Mouse (Mus musculus) embryonic facial prominence, embryonic 14.5 days (tissue): ENCODE data around the gene Patj. TPM values are rescaled to one million over a fixed set of nuclear protein-coding genes. Genes with fewer than 3 reads are reported as not detected.

Experiments used
- ATAC-seq: fragments of 200-750 bp; cut with Nextera tagmentation; 2 replicates; pipeline ENCODE4 v1.8.0; 2017; ENCODE audit warnings: low read depth, moderate number of reproducible peaks, moderate TSS enrichment
- DNase-seq: peaks from one replicate; pipeline ENCODE4 v3.0.0-alpha.2; 2015; ENCODE audit warnings: low spot score
- H3K27ac ChIP-seq: fragments of 300-500 bp; sonication (generic); replicated peaks from 2 replicates; pipeline ENCODE4 v1.5.1; 2014; ENCODE audit warnings: low read depth, mild to moderate bottlenecking, low read length, moderate library complexity
- H3K27me3 ChIP-seq: fragments of 300-500 bp; sonication (generic); replicated peaks from 2 replicates; pipeline ENCODE4 v1.6.1; 2014; ENCODE audit warnings: low read length; ENCODE audit not compliant: control insufficient read depth, insufficient read depth
- H3K36me3 ChIP-seq: fragments of 300-500 bp; sonication (generic); 2 replicates; pipeline ENCODE4 v1.6.1; 2014; ENCODE audit warnings: low read length, mixed read lengths; ENCODE audit not compliant: control insufficient read depth, insufficient read depth
- H3K4me1 ChIP-seq: fragments of 300-500 bp; sonication (generic); 2 replicates; pipeline ENCODE4 v1.6.1; 2014; ENCODE audit warnings: antibody characterized with exemption, low read length; ENCODE audit not compliant: control insufficient read depth, insufficient read depth
- H3K4me2 ChIP-seq: fragments of 300-500 bp; sonication (generic); 2 replicates; pipeline ENCODE4 v1.6.1; 2014; ENCODE audit warnings: low read depth, mild to moderate bottlenecking, low read length, moderate library complexity, mixed read lengths
- H3K4me3 ChIP-seq: fragments of 300-500 bp; sonication (generic); 2 replicates; pipeline ENCODE4 v1.5.1; 2014; ENCODE audit warnings: low read depth, mild to moderate bottlenecking, low read length
- H3K9ac ChIP-seq: fragments of 300-500 bp; sonication (generic); 2 replicates; pipeline ENCODE4 v1.6.1; 2014; ENCODE audit warnings: low read depth, mild to moderate bottlenecking, low read length, moderate library complexity, mixed read lengths
- H3K9me3 ChIP-seq: fragments of 300-500 bp; sonication (generic); 2 replicates; pipeline ENCODE4 v1.6.1; 2016; ENCODE audit warnings: low read length; ENCODE audit not compliant: control insufficient read depth
- whole genome bisulfite sequencing: fragments of 180-500 bp; shearing (Covaris S2); extraction: QIAGEN DNeasy Blood & Tissue Kit; methylation state at CpG from one replicate; pipeline ENCODE4 v1.1.7; 2014; 5-methylcytosine and 5-hydroxymethylcytosine counted together
- polyA plus RNA-seq: library from polyadenylated mRNA; unstranded; fragments of >200 nt; fragmentation: Nextera tagmentation; extraction: Ambion mirVana; gene quantifications from 2 replicates; pipeline ENCODE4 v1.2.1, GENCODE M21; 2014

Patj gene
- polyA plus RNA-seq, 1 experiment from 2014 or later, result 12.3 TPM

DNA sequence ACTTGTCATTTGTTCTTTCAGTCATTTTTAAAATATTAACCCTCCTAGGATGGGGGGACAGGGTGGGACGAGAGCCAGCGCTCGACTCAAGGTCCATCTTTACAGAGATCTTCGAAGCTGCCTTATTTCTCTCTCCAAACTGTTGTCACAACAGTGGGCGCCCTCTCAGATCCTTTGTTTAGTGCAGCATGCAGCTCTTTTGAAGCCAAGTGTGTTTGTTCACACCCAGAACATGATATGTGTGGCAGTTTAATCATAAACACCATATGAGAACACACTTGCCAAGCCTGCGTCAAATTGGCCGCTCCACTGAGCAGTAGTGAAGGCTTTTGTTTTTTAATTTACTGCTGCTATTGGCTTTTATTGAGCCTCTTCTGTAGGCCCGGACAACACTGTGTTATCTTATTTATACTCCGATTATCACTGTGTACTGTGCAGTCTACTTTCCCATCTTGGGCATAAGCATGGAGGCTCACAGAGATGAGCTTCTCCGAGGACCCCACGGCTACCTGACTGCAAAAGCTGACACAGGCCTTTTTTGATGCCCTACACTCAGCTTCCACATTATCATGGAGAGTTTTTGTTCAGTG lies 291.2 kb downstream of the Patj start:
- WGBS, result 88% methylated on average over 11 of the region's 11 CpGs
- Histone ChIP-seq H3K4me3 (no peak overlapping the region), H3K9ac (no peak overlapping the region), H3K4me1 (no peaks in the 10 kb centered on the region), H3K36me3 (peaks cover 14% of the 10 kb centered on the region), H3K4me2 (no peak overlapping the region), H3K27ac (no peak overlapping the region), H3K9me3 (peaks cover 6% of the 10 kb centered on the region), H3K27me3 (no peaks in the 10 kb centered on the region)
- DNase-seq (no peak), ATAC-seq (no peak)

DNA sequence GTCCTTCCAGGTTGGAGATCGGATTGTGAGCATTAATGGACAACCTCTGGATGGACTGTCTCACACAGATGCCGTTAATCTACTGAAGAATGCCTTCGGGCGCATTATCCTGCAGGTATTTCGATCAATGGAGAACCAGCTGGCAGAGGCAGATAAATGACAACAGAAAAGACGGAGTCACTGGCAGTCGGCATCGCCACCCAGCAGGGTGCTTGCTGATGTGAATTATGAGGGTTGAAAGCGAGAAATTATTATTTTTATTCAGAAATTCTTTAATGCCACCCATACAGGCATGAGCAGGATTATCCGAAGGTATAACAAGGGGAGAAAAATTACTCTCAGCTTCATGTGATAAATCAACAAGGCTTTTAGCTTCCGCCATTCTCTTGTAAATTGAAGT lies 292.5 kb downstream of the Patj start:
- no peaks in the 10 kb centered on the region for H3K4me1 ChIP-seq
- WGBS, result 84% methylated on average over 11 of the region's 11 CpGs
- DNase-seq (no peak), ATAC-seq (no peak)
- no peak overlapping the region for H3K4me3 ChIP-seq
- H3K27me3 ChIP-seq, result no peaks in the 10 kb centered on the region
- no peak overlapping the region for H3K9ac ChIP-seq
- peaks cover 6% of the 10 kb centered on the region for H3K9me3 ChIP-seq
- peaks cover 14% of the 10 kb centered on the region for H3K36me3 ChIP-seq
- no peak overlapping the region for H3K27ac ChIP-seq
- H3K4me2 ChIP-seq, result no peak overlapping the region

- Histone ChIP-seq H3K4me3 (no peak overlapping the region), H3K9me3 (peaks cover 6% of the 10 kb centered on the region), H3K27ac (no peak overlapping the region), H3K4me1 (no peaks in the 10 kb centered on the region), H3K27me3 (no peaks in the 10 kb centered on the region), H3K4me2 (no peak overlapping the region), H3K36me3 (peaks cover 14% of the 10 kb centered on the region), H3K9ac (no peak overlapping the region)
- ATAC-seq, result no peak
- no peak for DNase-seq
- WGBS, result 87% methylated on average over 9 of the region's 9 CpGs
Measured at GRCm38 (mm10) chr4:98688520-98688919, 292.9 kb downstream of the Patj start.

DNA sequence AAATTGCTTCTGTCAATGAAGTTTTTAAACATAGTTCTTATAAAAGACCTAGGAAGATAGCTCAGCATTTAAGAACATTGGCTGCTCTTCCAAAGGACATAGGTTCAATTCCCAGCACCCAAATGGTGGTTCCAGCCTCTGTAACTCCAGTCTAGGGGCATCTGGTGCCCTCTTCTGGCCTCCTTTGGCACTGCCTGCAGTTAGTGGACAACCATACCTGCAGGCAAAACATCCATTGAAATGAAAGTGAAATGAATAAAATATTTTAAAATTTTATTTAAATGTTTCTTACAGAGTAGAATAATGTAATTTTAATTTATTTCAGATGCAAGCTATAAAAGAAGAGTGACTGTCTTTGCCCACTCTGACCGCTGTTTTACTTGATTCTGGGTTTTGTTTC lies 294.4 kb downstream of the Patj start:
- WGBS, result 90% methylated on average over 1 of the region's 1 CpGs
- Histone ChIP-seq H3K4me2 (no peak overlapping the region), H3K9me3 (peaks cover 6% of the 10 kb centered on the region), H3K36me3 (peaks cover 14% of the 10 kb centered on the region), H3K27me3 (no peaks in the 10 kb centered on the region), H3K27ac (no peak overlapping the region), H3K9ac (no peak overlapping the region), H3K4me3 (no peak overlapping the region), H3K4me1 (no peaks in the 10 kb centered on the region)
- ATAC-seq, result no peak
- DNase-seq, result no peak

GRCm38 (mm10) chr4:98693465-98694185 lies 298.0 kb downstream of the Patj start:
- no peak for ATAC-seq
- DNase-seq, result no peak
- Histone ChIP-seq H3K4me3 (no peak overlapping the region), H3K27ac (no peak overlapping the region), H3K4me2 (no peak overlapping the region), H3K9ac (no peak overlapping the region), H3K27me3 (no peaks in the 10 kb centered on the region), H3K9me3 (peaks cover 6% of the 10 kb centered on the region), H3K36me3 (peaks cover 9% of the 10 kb centered on the region), H3K4me1 (no peaks in the 10 kb centered on the region)
- 55% methylated on average over 9 of the region's 9 CpGs for WGBS

- ATAC-seq (no peak), DNase-seq (no peak)
- Histone ChIP-seq H3K27ac (no peak overlapping the region), H3K9ac (no peak overlapping the region), H3K9me3 (no peaks in the 10 kb centered on the region), H3K4me3 (no peak overlapping the region), H3K27me3 (no peaks in the 10 kb centered on the region), H3K4me2 (no peak overlapping the region), H3K36me3 (no peaks in the 10 kb centered on the region), H3K4me1 (no peaks in the 10 kb centered on the region)
- 86% methylated on average over 4 of the region's 4 CpGs for WGBS
Measured at GRCm38 (mm10) chr4:98697932-98698331, 302.3 kb downstream of the Patj start.

DNA sequence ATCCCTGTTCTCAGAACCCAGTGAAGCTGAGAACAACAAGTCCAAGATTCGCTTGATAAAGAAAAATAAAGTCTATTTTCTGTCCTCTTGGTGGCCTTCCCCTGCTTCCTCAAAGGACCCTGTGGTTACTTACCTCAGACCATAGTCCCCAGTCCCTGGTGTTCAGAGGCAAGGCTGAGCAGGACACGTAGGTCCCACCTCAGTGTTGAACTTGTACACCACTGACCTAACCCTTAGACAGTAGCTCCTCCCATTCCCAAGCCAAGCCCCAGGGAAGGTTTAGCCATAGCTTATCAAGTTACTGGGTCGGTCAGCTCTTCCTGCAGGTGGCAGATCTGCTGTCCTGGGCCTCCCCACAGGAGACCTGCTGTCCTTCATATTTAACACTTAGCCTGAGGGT lies 303.3 kb downstream of the Patj start:
- WGBS, result 35% methylated on average over 2 of the region's 3 CpGs
- Histone ChIP-seq H3K27me3 (no peaks in the 10 kb centered on the region), H3K9ac (no peak overlapping the region), H3K27ac (no peak overlapping the region), H3K4me1 (no peaks in the 10 kb centered on the region), H3K36me3 (no peaks in the 10 kb centered on the region), H3K9me3 (no peaks in the 10 kb centered on the region), H3K4me3 (no peak overlapping the region), H3K4me2 (no peak overlapping the region)
- DNase-seq (no peak), ATAC-seq (no peak)

DNA sequence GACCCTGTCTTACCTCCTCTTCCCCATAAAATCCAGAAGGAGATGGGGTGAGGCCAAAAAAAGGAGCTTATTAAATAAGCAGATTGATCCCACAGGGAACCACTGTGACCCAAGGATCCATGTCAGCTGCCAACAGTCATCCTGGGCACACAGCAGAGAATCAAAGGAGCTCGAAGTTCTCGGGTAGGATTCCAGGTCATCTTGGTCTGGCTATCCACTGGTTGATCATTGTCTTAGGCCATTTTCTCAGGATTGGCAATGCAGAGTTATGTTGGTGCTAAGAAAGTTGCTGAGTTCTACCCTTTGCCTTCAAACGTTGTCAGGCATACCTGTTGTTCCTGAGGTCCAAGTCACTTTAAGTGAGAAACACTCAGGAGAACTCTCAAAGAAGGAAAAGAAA lies 304.6 kb downstream of the Patj start:
- WGBS, result 89% methylated on average over 3 of the region's 3 CpGs
- Histone ChIP-seq H3K9me3 (no peaks in the 10 kb centered on the region), H3K4me3 (no peak overlapping the region), H3K9ac (no peak overlapping the region), H3K4me1 (no peaks in the 10 kb centered on the region), H3K36me3 (no peaks in the 10 kb centered on the region), H3K27me3 (no peaks in the 10 kb centered on the region), H3K4me2 (no peak overlapping the region), H3K27ac (no peak overlapping the region)
- ATAC-seq, result no peak
- DNase-seq, result no peak
